Mouse (Mus musculus) kidney, postnatal 14 days (tissue): Measurements from ENCODE around the gene 4931414P19Rik.
A peak's percentile ranks its signal among the peaks of the same experiment; 100 is the strongest.

Experiments
- DNase-seq: peaks from one replicate; pipeline ENCODE4 v3.0.0; 2022; ENCODE audit warnings: mixed read lengths

The 4931414P19Rik gene

GRCm38 (mm10) chr14:54605752-54606321 lies at the start of gene 4931414P19Rik:
Gene 4931414P19Rik (minus strand): TSS chr14:54605993.
- DNase-seq: peak; percentile 90

- peak; percentile 93 for DNase-seq
Measured at GRCm38 (mm10) chr14:54653496-54653895, 47.7 kb upstream of the 4931414P19Rik start.

- no peak for DNase-seq
Measured at GRCm38 (mm10) chr14:54652787-54653186, 47.0 kb upstream of the 4931414P19Rik start.

- DNase-seq: no peak
Measured at GRCm38 (mm10) chr14:54651556-54651955, 45.8 kb upstream of the 4931414P19Rik start.

- peak; percentile 88 for DNase-seq
Measured at GRCm38 (mm10) chr14:54650621-54651454, 45.0 kb upstream of the 4931414P19Rik start.

- no peak for DNase-seq
Measured at GRCm38 (mm10) chr14:54647900-54648299, 42.1 kb upstream of the 4931414P19Rik start.

- no peak for DNase-seq
Measured at GRCm38 (mm10) chr14:54646898-54647636, 41.3 kb upstream of the 4931414P19Rik start.

- DNase-seq: no peak
Measured at GRCm38 (mm10) chr14:54646455-54646854, 40.7 kb upstream of the 4931414P19Rik start.

GRCm38 (mm10) chr14:54644294-54644693 lies 38.5 kb upstream of the 4931414P19Rik start:
- DNase-seq: no peak

- no peak for DNase-seq
Measured at GRCm38 (mm10) chr14:54643011-54643410, 37.2 kb upstream of the 4931414P19Rik start.

- DNase-seq: no peak
Measured at GRCm38 (mm10) chr14:54642224-54642944, 36.6 kb upstream of the 4931414P19Rik start.

- peak; percentile 94 for DNase-seq
Measured at GRCm38 (mm10) chr14:54641305-54641969, 35.6 kb upstream of the 4931414P19Rik start, which contains the start of gene Cdh24. Gene Cdh24 (minus strand): TSS chr14:54641364.

GRCm38 (mm10) chr14:54640946-54641304 lies 35.1 kb upstream of the 4931414P19Rik start, which contains the start of gene Gm17606:
Gene Gm17606 (plus strand): TSS chr14:54640952.
- DNase-seq: no peak

GRCm38 (mm10) chr14:54640121-54640520 lies 34.3 kb upstream of the 4931414P19Rik start:
- no peak for DNase-seq

GRCm38 (mm10) chr14:54638210-54638609 lies 32.4 kb upstream of the 4931414P19Rik start:
- no peak for DNase-seq

GRCm38 (mm10) chr14:54636954-54637353 lies 31.2 kb upstream of the 4931414P19Rik start:
- DNase-seq: no peak

GRCm38 (mm10) chr14:54634182-54634581 lies 28.4 kb upstream of the 4931414P19Rik start:
- no peak for DNase-seq

- no peak for DNase-seq
Measured at GRCm38 (mm10) chr14:54632252-54632651, 26.5 kb upstream of the 4931414P19Rik start.

GRCm38 (mm10) chr14:54631240-54631599 lies 25.4 kb upstream of the 4931414P19Rik start:
- DNase-seq: no peak

- no peak for DNase-seq
Measured at GRCm38 (mm10) chr14:54630583-54631239, 24.9 kb upstream of the 4931414P19Rik start.

GRCm38 (mm10) chr14:54629797-54630196 lies 24.0 kb upstream of the 4931414P19Rik start:
- DNase-seq: no peak

GRCm38 (mm10) chr14:54628103-54628502 lies 22.3 kb upstream of the 4931414P19Rik start:
- DNase-seq: no peak
